Mouse (Mus musculus) CH12F3 (cell line): Measurements from ENCODE around the gene Trim60.
"Not testable (repeated sequence)": the region's sequence is repeated elsewhere in the genome, so short reads cannot be mapped to it uniquely, and the experiment has no call there.

Experiments used
- in situ Hi-C: fragments of 300-500 bp; cut with MboI; formaldehyde crosslinking; loops from 2 replicates; pipeline ENCODE4 v1.14.3; 2020; ENCODE audit warnings: low sequenced_read_pairs

The Trim60 gene

DNA sequence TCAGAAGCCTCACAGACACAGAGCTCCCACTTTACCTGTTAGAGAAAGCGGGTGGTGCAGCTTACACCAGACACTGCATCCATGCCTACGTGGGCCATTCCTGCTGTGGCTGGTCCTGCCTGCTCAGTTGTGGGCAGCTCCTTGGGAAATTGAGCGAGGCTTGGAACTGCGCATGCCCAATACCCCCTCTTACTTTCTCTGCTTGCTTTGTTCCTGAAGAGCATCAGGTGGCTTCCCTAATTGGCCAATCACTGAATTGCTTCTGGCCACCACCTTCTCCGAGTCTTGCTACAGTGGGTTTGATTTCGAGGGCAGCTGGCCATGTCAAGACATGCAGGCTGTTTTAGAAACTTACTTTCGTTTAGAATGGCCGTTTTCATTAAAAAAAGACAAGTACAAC, at the start of gene Trim60, which contains the start of gene Trim61:
Gene Trim60 (minus strand): TSS at position 162 of the 400 bp plus-strand sequence.
Gene Trim61 (minus strand): TSS at position 101 of the 400 bp plus-strand sequence.
- in situ Hi-C loops: no loop called here

DNA sequence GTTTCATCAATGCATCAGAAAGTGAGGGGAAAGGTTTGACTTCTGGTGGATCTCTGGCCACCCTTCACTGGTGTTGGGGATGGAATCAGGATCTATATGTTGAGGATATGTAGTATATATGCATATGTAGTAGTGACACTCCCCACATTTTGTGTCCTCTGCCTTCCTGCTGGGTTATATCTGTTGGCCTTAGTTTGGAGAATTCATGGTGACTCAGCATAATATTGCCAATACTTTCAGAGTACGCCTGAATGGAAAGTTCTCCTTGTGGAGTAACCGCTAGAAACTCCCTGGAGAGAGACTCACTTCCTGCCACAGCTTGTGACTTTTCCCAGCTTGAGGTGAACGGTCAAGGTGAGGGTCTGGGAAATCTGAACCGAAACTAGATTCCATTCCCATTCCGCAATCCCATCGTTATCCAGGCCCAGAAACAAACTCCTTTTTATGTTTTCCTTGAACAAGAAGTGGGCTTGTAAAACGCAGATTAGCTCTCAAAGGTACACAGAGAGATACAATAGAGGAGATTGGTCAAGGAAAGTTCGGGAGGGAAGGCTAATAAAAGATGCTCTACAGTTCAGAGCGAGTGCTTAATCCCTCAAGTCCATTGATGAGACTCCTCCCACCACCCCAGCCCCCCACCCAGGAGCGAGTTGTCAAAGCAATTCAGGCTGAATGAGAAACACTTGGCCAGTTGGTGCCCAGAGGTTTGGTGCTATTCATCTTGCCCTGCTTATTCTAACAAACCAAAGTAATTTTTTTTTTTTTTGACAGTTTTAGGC, 49.5 kb upstream of the Trim60 start:
- in situ Hi-C loops: no loop called here

DNA sequence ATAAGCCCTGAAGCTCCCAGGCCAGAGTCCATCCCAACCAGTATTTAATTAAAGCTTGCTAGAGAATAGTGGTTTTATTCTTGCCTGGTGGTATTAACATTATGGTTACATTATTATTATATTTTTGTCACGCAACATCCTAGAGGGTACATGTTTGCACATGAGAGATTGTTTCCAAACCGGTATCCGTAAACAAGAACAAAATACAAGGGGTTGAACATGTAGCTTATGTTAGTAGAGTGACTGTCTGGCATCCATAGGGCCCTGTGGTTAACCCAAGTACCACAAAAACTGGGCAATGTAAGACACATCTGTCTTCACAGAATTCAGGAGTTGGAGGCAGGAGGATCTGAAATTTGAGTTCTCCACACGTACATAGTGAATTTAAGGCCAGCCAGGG, 48.6 kb upstream of the Trim60 start:
- in situ Hi-C loops: no loop called here

DNA sequence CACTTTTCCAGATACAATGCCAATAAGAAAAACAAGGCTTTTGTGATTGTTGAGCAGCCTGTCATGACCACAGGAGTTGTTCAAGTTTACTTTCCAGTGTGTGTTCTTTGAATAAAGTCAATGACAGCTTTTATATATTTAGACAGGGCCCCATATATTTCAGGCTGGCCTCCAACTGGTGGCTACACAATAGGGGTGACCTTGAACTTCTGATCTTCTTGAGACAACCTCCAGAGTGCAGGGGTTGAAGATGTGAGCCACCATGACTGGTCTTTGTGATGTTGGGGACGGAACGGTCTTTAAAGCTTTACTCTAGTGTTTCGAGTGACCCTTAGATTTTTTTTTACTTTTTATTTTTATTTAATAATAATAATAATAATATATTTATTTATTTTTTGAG, 47.2 kb upstream of the Trim60 start:
- in situ Hi-C loops: no loop called here

DNA sequence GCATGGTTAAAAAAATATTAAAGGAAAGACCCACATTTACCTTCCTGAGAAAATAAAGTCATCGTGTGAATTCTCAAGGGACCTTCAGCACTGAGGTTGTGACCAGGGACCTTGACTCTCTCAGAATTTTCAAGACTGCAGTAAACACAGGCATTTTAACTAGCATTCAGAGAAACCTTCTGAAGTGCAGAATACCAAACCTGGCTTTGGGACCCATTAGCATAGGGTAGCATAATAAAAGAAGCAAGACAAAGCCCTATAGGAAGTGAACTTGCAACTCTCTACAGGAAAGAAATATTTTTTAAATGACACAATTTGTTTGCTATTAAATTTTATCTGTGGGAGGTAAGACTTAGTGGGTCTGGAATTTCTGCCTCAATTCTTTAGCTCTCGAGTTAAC, 45.7 kb upstream of the Trim60 start:
- in situ Hi-C loops: no loop called here

DNA sequence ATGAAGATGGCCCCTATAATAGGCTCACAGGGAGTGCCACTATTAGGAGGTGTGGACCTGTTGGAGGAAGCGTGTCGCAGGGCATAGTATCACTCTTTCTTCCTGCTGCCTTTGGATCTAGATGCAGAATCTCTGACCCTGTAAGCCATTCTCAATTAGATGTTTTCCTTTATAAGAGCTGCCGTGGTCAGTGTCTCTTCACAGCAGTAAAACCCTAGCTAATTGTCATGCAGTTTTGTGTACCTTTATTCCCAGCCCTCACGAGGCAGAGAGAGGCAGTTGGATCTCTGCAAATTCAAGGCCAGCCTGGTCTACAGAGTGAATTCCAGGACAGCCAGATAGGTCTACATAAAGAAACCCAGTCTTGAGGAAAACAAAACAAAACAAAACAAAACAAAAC, 43.8 kb upstream of the Trim60 start:
- in situ Hi-C loops: no loop called here

DNA sequence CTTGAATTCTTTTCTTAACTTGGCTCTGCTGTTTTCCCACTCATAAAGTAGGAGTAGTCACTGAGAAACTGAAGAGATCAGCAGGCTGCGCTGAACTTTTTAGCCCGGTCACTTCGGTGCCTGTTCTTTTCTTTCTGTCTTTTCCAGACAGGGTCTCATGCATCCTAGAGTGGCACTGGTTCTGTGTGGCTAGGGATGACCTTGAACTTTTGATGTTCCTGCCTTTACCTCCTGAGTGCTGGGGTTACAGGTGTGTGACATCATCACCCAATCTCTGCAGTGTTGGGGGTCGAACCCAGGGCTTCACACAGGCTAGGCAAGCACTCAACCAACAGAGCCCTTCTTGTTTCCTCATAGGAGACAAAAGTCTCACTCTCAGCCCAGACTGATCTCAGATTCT, 38.3 kb upstream of the Trim60 start:
- in situ Hi-C loops: no loop called here

DNA sequence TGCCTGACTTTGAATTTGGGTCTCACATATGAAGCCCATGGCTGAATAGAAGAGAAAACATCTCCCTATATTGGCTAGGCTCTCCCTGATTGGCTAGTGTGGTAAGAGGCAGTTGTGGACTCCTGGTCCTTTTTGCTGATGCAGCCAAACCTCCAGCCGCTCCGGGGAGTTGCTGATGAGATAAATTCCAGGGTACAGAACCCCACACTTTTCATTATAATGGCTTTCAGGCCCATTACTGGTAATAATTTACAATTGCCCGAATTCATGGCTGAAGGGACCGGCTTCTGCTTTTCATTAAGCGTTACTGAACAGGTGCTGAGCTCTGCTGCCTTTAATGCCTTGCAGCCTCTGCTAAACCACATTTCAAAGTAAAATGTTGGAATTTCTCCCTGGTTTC, 35.6 kb upstream of the Trim60 start:
- in situ Hi-C loops: no loop called here

DNA sequence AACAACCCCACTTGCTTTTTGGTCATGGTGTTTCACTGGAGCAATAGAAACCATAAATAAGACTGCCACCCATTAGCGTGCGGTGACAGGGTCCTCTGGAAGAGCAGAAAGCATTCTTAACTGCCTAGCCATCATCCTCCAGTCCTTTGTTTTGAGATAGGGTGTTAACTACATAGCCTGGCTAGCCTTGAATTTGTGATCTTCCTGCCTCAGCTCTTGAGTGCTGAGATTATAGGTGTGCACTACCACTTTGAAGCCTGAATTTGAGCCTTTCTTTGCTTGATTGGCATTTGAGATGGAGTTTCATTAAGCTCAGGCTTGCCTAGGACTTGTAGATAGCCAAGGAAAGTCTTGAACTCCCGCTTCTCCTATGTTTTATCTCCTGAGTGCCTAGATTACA, 35.2 kb upstream of the Trim60 start:
- in situ Hi-C loops: no loop called here

DNA sequence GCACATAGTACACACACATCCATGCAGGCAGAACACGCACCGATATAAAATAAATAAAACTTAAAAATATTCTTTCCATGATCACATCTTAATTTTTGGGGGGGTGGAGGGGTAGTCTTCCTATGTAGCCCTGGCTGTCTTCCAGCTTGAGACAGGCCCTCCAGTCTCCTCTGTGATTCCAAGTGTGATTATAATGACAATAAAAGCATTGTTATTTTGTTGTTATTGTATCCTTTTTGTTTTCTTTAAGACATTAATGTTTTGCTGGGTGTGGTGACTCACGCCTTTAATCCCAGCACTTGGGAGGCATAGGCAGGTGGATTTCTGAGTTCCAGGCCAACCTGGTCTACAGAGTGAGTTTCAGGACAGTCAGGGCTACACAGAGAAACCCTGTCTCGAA, 29.4 kb upstream of the Trim60 start:
- in situ Hi-C loops: no loop called here

DNA sequence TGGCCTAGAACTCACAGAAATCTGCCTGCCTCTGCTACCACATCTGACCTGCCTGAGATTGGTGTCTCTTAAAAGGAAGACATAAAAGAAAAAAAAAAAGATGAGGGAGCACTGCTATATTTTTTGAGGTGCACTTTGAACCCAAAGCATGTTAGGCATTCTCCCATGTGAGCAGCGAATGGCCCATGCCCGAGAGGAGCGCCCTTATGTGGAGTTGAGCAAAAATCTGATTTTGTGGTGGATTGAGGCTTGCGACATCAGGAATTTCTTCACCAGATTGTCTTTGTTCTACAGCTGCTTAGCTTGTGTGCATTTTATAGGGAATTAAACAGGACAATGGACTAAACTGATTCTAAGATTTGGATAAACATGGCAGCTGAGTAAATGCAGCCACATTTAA, 28.8 kb upstream of the Trim60 start:
- in situ Hi-C loops: no loop called here

DNA sequence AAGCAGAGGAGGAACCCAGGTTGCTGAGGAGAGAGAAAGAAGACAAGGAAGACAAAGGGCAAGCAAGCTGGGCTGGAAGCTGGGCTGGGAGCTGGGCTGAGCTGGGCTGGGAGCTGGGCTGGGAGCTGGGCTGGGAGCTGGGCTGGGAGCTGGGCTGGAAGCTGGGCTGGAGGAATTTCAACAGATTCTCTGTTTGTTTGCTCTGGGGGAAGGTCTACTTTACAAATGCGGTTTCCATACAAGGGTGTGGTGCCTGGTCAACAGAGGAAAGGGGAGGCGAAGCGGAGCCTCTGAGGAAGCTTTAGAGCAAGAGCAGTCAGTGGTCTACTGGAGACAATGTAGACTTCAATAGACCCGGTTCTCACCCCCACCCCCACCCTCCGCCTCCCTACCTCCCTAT, 28.2 kb upstream of the Trim60 start:
- in situ Hi-C loops: no loop called here

DNA sequence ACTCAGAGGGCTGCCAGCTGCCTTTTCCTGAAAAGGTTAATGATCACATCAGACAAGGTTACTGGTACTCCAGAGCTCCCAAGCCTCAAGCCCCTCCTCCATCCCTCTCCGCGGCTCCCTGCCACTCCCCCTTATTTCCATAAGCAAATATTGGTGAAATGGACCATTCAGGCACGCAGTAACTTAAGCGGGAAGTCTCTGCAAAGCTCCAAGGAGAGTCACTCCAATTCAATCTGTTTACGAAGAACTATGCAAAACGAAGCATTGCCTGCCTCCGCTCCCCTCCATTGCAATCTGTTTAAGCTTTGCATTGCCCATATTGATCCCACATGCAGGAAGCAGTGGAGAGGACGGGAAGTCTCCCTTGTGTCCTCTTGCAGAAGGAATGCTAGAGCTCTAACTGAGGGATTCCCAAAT, 18.7 kb upstream of the Trim60 start, which contains the start of gene Apela:
Gene Apela (minus strand): TSS at position 220 of the 417 bp plus-strand sequence.
- in situ Hi-C loops: no loop called here

DNA sequence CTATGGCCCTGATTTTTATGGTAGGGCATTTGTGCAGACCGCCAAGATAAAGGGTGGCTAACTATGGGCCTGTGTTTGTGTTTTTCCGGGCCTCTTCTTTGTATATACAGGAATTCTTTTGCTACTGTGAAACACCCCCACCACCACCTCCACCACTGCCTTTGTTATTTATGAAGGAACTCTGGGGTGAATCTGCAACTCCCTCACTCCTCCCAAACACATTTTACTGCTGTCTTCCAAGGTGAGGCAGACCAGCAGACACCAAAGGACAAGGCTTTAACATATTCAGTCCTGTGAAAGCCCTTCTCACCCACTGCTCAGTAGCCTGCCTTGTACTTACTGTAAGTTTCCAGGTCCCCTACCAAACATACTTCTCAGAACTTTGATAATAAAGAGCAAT, 15.8 kb upstream of the Trim60 start:
- in situ Hi-C loops: no loop called here

DNA sequence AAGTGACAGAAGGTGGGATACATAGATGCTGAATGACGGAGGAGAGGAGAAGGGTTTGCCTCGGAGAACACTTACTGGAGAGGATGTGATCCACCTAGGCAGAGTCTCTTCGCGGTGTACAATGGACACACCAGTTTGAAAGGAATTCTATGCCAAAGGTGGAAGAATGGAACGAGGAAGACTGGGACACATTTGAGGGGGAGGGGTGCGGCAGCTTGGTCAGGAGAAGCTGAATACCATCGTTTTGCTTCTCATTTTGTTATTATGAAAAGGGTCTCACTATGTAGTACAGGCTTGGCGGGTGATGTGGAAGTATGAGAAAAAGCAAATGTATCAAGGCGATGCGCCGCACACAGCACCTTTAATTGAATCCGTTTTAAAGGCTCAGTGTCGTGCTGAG, 14.7 kb upstream of the Trim60 start:
- in situ Hi-C loops: no loop called here

DNA sequence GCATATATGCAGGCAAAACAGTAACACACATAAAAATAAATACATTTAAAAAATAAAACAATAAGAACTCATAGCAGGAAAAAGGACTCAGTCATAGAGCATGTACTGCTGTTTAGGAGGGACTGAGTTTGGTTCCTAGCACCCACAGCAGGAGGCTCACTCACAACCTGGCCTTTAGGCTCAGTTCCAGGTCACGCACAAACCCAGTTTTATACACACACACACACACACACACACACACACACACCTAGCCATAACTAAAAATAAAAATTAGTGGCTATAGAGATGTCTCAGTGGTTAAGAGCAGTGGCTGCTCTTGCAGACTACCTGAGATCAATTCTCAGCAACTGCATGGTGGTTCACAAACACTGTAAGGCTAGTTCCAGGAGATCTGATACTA, 13.7 kb upstream of the Trim60 start:
- in situ Hi-C loops: no loop called here

DNA sequence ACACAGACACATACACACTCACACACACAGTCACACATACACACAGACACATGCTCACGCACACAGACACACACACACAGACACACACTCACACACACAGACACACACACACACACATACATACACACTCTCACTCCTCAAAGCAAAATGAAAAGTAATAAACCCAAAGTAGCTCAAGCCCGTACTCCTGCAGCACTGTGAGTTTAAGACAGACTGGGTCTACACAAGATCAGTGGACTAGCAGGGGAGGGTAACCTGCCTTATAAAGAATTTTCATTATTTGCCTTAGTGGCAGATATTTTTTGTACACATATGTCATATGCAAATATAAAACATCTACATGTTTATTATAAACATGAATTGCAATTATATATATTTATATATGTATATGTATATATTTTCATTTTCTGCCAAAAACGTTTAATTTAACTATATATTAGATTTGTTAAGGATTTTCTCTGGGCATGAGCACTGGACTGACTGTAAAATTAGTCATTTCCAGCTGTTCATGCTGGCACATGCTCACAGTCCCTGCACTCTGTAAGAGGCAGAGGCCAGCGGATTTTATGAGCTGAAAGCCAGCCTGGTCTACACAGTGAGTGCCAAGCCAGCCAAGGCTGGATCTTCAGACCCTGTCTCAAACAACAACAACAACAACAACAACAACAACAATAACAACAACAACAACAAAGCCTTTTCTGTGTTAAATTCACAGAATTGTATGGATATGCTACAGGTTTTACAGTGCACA, 12.5 kb upstream of the Trim60 start:
- in situ Hi-C loops: no loop called here

DNA sequence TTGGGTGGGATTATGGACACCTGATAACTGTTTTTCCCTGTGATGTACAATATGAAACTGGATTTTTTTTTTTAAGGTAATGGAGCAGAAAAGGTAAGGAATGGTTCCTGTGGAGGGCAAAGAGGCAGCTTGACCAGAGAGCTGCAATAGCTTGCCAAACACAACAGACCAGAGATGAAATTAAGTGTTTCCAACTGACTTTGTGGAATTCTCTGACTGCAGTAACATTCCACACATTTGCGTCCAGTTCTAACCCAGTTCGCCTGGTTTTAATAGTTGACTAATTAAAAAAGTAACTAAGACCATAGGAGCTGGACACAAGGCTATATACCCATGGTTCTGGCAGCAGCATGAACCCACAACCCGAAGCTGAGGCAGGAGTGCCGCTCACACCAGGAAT, 11.4 kb upstream of the Trim60 start:
- in situ Hi-C loops: no loop called here

DNA sequence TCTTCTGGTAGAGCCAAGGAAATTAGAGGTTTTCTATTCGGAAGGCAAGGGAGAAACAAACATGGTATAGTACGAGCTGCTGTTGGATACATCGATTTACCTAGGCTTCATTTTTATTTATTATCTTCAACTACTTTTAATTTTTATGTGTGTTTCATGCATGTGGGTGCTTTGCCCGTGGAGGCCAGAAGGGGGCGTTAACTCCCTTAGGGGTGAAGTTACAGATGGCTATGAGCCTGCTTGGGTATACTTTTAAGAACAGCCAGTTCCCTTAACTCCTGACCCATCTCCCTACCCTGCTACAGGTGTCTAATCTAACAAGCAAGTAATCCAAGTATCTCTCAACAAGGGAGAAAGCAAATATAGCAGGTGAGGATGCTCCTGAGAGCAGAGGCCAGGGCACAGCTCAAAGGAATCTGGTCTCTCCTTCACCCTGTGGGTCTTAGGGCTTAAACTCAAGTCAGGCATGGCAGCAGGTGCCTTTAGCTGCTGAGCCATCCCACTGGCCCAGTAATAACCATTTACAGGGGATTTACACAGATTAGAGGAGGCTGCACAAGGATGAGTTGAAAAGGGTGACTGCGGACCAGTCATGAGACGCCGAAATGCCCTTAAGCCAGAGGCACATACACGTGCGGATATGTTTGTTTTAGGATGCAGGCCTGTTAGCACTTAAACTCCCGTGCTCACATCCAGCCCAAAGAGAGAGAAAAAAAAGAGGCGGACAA, 10.7 kb upstream of the Trim60 start:
- in situ Hi-C loops: no loop called here

DNA sequence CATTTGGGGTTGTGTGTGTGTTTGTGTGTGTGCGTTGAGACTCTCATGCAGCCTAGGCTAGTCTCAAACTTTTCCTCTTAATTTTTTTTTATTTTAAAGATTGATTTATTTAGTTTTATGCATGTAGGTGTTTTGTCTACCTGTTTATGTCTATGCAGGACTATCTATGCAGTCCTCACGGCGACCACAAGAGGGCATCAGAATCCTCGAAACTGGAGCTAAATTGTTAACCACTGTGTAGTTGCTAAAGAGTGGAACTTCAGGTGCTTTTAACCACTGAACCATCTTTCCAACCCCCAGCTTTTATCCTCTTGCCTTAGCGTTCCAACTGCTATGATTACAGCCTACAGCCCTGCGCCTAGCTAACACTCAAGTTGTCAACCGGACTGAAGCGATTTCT, 4.1 kb upstream of the Trim60 start:
- in situ Hi-C loops: no loop called here

DNA sequence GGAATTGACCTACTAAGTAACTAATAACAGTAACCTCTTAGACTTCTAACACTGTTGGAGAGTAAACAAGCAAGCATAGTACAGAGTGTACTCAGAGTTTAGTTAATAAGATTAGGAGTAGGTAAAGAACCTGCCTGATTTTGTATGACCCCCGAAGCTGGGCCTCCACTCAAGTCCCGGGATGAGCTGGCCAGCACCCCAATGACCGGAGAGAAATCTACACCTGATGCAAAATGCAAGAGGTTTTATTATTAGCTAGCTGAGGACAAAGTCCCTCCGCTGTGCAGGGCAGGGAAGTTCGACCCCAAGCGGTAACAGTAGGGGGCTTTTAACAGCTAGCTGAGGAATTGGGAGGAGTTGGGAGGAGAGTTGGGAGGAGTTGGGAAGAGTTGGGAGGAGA, 10.8 kb downstream of the Trim60 start:
- in situ Hi-C loops: not testable (repeated sequence)
